Mouse (Mus musculus) forebrain, embryonic 12.5 days (tissue): ENCODE data around the gene Kremen1. TPM values are rescaled to one million over a fixed set of nuclear protein-coding genes. Genes with fewer than 3 reads are reported as not detected.
A peak's percentile ranks its signal among the peaks of the same experiment; 100 is the strongest.

Experiments
- ATAC-seq: fragments of 200-750 bp; cut with Nextera tagmentation; 2 replicates; pipeline ENCODE4 v1.8.0; 2017; ENCODE audit warnings: moderate TSS enrichment; ENCODE audit not compliant: low FRiP score
- H3K27ac ChIP-seq: fragments of 300-500 bp; sonication (generic); 2 replicates; pipeline ENCODE4 v1.5.1; 2016; ENCODE audit warnings: mild to moderate bottlenecking
- H3K27me3 ChIP-seq: fragments of 300-500 bp; sonication (generic); 2 replicates; pipeline ENCODE4 v1.6.1; 2016; ENCODE audit warnings: mild to moderate bottlenecking
- H3K36me3 ChIP-seq: fragments of 300-500 bp; sonication (generic); replicated peaks from 2 replicates; pipeline ENCODE4 v1.6.1; 2016; ENCODE audit warnings: mild to moderate bottlenecking
- H3K4me1 ChIP-seq: fragments of 300-500 bp; sonication (generic); 2 replicates; pipeline ENCODE4 v1.6.1; 2016
- H3K4me2 ChIP-seq: fragments of 300-500 bp; sonication (generic); 2 replicates; pipeline ENCODE4 v1.6.1; 2016; ENCODE audit warnings: mild to moderate bottlenecking, moderate library complexity
- H3K4me3 ChIP-seq: fragments of 300-500 bp; sonication (generic); replicated peaks from 2 replicates; pipeline ENCODE4 v1.5.1; 2016; ENCODE audit warnings: mild to moderate bottlenecking
- H3K9ac ChIP-seq: fragments of 300-500 bp; sonication (generic); 2 replicates; pipeline ENCODE4 v1.6.1; 2016; ENCODE audit warnings: mild to moderate bottlenecking
- H3K9me3 ChIP-seq: fragments of 300-500 bp; sonication (generic); 2 replicates; pipeline ENCODE4 v1.6.1; 2016
- WGBS: fragments of 180-500 bp; shearing (Covaris S2); methylation state at CpG from one replicate; pipeline ENCODE4 v1.1.7; 2016; 5-methylcytosine and 5-hydroxymethylcytosine counted together
- polyA plus RNA-seq: library from polyadenylated mRNA; unstranded; fragments of >200 nt; fragmentation: Nextera tagmentation; extraction: Ambion mirVana; gene quantifications from 2 replicates; pipeline ENCODE4 v1.2.1, GENCODE M21; 2016

Gene Kremen1
- polyA plus RNA-seq, 1 experiment from 2014 or later: 12.0 TPM

DNA sequence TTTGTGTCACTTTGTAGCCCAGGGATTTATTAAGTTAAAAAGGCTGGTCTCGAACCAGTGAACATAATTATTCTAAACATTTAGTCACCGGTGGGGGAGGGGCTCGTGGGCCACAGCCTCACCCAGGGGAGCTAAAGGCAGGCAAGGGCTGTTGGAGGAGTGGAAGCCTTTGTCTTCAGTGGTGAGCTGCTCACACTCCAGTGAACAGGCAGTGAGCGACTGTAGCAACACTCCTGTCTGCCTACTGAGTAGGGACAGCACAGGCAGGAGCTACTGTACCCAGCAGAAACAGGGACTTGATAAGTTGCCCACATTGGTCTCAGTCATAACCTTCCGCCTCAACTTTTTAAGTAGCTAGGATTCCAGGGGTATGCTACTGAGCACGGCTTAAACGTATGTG, 64.8 kb downstream of the Kremen1 start:
- 0 out of 2 replicates have a peak, but pooled peaks cover 8% of the 10 kb centered on the region for H3K4me1 ChIP-seq
- no peak overlapping the region for H3K4me2 ChIP-seq
- H3K9me3 ChIP-seq: no peaks in the 10 kb centered on the region
- H3K9ac ChIP-seq: no peak overlapping the region
- ATAC-seq: no peak
- no peak overlapping the region for H3K27ac ChIP-seq
- no peaks in the 10 kb centered on the region for H3K27me3 ChIP-seq
- 54% methylated on average over 7 of the region's 7 CpGs for WGBS
- peaks cover 7% of the 10 kb centered on the region; the same call in 1 of the 2 replicates for H3K36me3 ChIP-seq
- H3K4me3 ChIP-seq: no peak overlapping the region

DNA sequence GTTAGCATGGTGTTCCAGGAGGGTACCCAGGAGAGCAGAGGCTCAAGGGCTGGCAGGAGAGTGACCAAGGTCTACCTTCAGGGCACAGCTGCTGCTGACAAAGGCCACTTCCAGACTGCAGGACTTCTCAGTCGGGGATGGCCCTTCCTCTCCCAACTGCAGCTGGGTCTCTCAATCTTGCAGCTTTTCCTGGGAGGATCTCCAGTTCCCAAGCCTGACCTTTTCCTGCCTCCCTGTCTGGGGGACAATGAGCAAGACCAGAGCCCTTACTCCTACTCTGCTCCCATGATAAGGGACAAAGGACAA, 67.8 kb downstream of the Kremen1 start:
- no peak for ATAC-seq
- Histone ChIP-seq H3K9ac (no peak overlapping the region), H3K4me3 (no peak overlapping the region), H3K36me3 (peaks cover 7% of the 10 kb centered on the region; the same call in 1 of the 2 replicates), H3K4me2 (no peak overlapping the region), H3K4me1 (peaks cover 12% of the 10 kb centered on the region), H3K27ac (no peak overlapping the region), H3K27me3 (no peaks in the 10 kb centered on the region), H3K9me3 (no peaks in the 10 kb centered on the region)
- WGBS: 59% methylated on average over 1 of the region's 1 CpGs

DNA sequence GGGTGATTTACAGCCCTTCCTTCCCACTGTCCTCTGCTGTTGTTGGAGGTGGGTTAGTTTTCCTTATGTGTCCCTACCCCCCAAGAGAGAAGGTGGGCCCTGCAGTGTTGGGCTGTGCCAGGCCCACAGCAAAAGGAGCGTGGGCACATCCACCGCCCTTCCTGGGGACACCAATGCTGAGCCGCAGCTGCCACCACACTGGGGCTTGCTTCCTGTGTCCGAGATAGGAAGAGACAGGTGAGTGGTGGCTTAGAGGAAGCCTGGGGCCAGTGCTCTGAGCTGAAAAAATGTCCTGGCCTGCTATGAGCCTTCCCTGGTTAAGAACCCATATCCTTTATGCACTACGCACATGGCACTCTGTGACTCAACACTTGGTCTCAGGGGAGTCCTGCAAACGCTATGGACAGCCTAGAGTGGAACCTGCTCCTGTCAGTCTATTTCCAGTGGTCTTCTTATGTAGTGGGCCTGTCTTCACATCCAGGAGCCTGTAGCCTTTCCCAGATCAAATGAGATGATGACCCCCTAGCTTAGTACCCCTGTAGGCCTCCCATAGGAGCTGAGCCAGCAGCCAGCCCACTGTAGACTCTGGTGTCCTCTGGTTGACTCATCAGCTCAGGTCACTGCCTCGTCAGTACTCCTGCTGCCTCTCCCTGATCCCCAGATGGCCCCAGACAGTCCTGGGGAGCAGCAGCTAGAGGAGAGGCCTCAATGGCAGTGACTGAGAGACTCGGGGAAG, 68.3 kb downstream of the Kremen1 start:
- Histone ChIP-seq H3K4me1 (peaks cover 12% of the 10 kb centered on the region), H3K9ac (no peak overlapping the region), H3K4me2 (no peak overlapping the region), H3K4me3 (no peak overlapping the region), H3K36me3 (peaks cover 7% of the 10 kb centered on the region; the same call in 1 of the 2 replicates), H3K27me3 (no peaks in the 10 kb centered on the region), H3K9me3 (no peaks in the 10 kb centered on the region), H3K27ac (no peak overlapping the region)
- 92% methylated on average over 8 of the region's 8 CpGs for WGBS
- no peak for ATAC-seq

GRCm38 (mm10) chr11:5192084-5192516, 69.3 kb downstream of the Kremen1 start:
- no peaks in the 10 kb centered on the region for H3K27me3 ChIP-seq
- H3K36me3 ChIP-seq: peaks cover 7% of the 10 kb centered on the region; the same call in 1 of the 2 replicates
- no peak for ATAC-seq
- H3K4me2 ChIP-seq: no peak overlapping the region
- no peak overlapping the region for H3K9ac ChIP-seq
- H3K4me1 ChIP-seq: peaks cover 12% of the 10 kb centered on the region
- H3K9me3 ChIP-seq: no peaks in the 10 kb centered on the region
- H3K27ac ChIP-seq: no peak overlapping the region
- WGBS: 69% methylated on average over 9 of the region's 9 CpGs
- H3K4me3 ChIP-seq: no peak overlapping the region

GRCm38 (mm10) chr11:5189239-5189933, 72.0 kb downstream of the Kremen1 start:
- Histone ChIP-seq H3K4me2 (no peak overlapping the region), H3K27me3 (no peaks in the 10 kb centered on the region), H3K4me3 (no peak overlapping the region), H3K9me3 (no peaks in the 10 kb centered on the region), H3K9ac (no peak overlapping the region), H3K36me3 (peaks cover 2% of the 10 kb centered on the region; the same call in 1 of the 2 replicates), H3K4me1 (peaks cover 16% of the 10 kb centered on the region), H3K27ac (no peak overlapping the region)
- 67% methylated on average over 9 of the region's 9 CpGs for WGBS
- no peak for ATAC-seq

- Histone ChIP-seq H3K27ac (no peak overlapping the region), H3K4me2 (no peak overlapping the region), H3K27me3 (no peaks in the 10 kb centered on the region), H3K4me3 (no peak overlapping the region), H3K4me1 (peaks cover 23% of the 10 kb centered on the region), H3K9ac (no peak overlapping the region), H3K36me3 (no peaks in the 10 kb centered on the region), H3K9me3 (no peaks in the 10 kb centered on the region)
- no peak for ATAC-seq
- WGBS: 93% methylated on average over 4 of the region's 4 CpGs
Observed at GRCm38 (mm10) chr11:5188170-5188569, 73.2 kb downstream of the Kremen1 start.

DNA sequence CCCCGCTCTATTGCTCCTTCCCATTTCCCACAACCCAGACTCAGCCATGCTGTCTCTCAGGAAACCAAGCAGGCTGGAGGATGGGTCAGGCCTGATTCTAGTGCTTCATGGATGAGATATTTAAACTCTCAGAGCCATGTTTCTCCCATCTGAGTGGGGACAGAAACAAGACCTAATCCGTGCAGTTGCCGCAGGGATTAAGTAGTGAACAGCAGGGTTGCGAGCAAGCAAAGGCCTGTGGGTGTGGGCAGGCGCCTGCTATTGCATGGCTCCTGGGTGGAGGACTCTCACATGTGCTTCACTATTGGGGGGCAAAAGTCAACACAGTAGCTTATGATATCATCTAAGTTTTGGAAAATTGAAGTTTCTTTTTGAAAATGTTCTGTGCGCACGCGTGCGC, 76.5 kb downstream of the Kremen1 start:
- Histone ChIP-seq H3K4me1 (peaks cover 28% of the 10 kb centered on the region), H3K9ac (0 out of 2 replicates have a peak overlapping the region, but pooled peaks have one; percentile 34), H3K36me3 (no peaks in the 10 kb centered on the region), H3K27me3 (no peaks in the 10 kb centered on the region; the same call in 1 of the 2 replicates), H3K4me2 (no peak overlapping the region), H3K9me3 (no peaks in the 10 kb centered on the region), H3K27ac (peak overlapping the region; percentile 54; the same call in 1 of the 2 replicates), H3K4me3 (no peak overlapping the region)
- ATAC-seq: no peak
- 77% methylated on average over 9 of the region's 9 CpGs for WGBS

GRCm38 (mm10) chr11:5184250-5184649, 77.1 kb downstream of the Kremen1 start:
- Histone ChIP-seq H3K4me2 (peak overlapping the region; percentile 4; the same call in 1 of the 2 replicates), H3K9ac (0 out of 2 replicates have a peak overlapping the region, but pooled peaks have one; percentile 34), H3K4me3 (no peak overlapping the region), H3K27me3 (no peaks in the 10 kb centered on the region; the same call in 1 of the 2 replicates), H3K9me3 (no peaks in the 10 kb centered on the region), H3K36me3 (no peaks in the 10 kb centered on the region), H3K27ac (peak overlapping the region; percentile 54), H3K4me1 (peaks cover 22% of the 10 kb centered on the region)
- whole genome bisulfite sequencing: 30% methylated on average over 9 of the region's 9 CpGs
- ATAC-seq: no peak

DNA sequence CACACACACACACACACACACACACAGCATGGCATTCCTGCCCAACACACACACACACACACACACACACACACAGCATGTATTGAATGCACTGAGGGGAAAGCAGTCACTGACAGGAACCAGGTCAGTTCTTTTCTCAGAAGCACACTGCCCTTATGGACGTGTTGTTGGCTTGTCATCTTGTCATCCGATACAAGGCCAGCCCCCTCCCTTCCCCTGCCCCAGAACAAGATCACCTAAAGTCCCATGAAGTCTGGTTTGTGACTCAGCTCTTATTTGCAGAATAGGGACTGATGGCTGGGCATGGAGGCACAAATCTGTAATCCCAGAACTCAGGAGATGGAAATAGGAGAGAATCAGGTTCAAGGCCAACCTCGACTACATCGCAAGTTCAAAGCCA, 78.5 kb downstream of the Kremen1 start:
- Histone ChIP-seq H3K9me3 (no peaks in the 10 kb centered on the region), H3K36me3 (no peaks in the 10 kb centered on the region), H3K4me2 (no peak overlapping the region), H3K27ac (no peak overlapping the region), H3K4me1 (peaks cover 27% of the 10 kb centered on the region), H3K9ac (no peak overlapping the region), H3K4me3 (no peak overlapping the region), H3K27me3 (no peaks in the 10 kb centered on the region; the same call in 1 of the 2 replicates)
- 77% methylated on average over 4 of the region's 4 CpGs for WGBS
- ATAC-seq: no peak

- ATAC-seq: no peak
- Histone ChIP-seq H3K27me3 (no peaks in the 10 kb centered on the region; the same call in none of the 2 replicates), H3K27ac (no peak overlapping the region), H3K4me2 (no peak overlapping the region), H3K9me3 (no peaks in the 10 kb centered on the region), H3K4me1 (peaks cover 27% of the 10 kb centered on the region), H3K4me3 (no peak overlapping the region), H3K36me3 (no peaks in the 10 kb centered on the region), H3K9ac (no peak overlapping the region)
- 23% methylated on average over 13 of the region's 13 CpGs for WGBS
Observed at GRCm38 (mm10) chr11:5181850-5182404, 79.4 kb downstream of the Kremen1 start.

GRCm38 (mm10) chr11:5179391-5179790, 82.0 kb downstream of the Kremen1 start:
- no peak for ATAC-seq
- H3K9me3 ChIP-seq: no peaks in the 10 kb centered on the region
- H3K36me3 ChIP-seq: no peaks in the 10 kb centered on the region
- no peak overlapping the region for H3K4me3 ChIP-seq
- H3K27ac ChIP-seq: no peak overlapping the region
- H3K4me1 ChIP-seq: peaks cover 21% of the 10 kb centered on the region
- no peak overlapping the region for H3K9ac ChIP-seq
- no peaks in the 10 kb centered on the region; the same call in none of the 2 replicates for H3K27me3 ChIP-seq
- 54% methylated on average over 8 of the region's 8 CpGs for WGBS
- H3K4me2 ChIP-seq: no peak overlapping the region

- ATAC-seq: no peak
- no peak overlapping the region for H3K9ac ChIP-seq
- no peak overlapping the region for H3K27ac ChIP-seq
- no peaks in the 10 kb centered on the region for H3K36me3 ChIP-seq
- H3K4me2 ChIP-seq: no peak overlapping the region
- no peak overlapping the region for H3K4me3 ChIP-seq
- no peaks in the 10 kb centered on the region; the same call in none of the 2 replicates for H3K27me3 ChIP-seq
- 84% methylated on average over 12 of the region's 12 CpGs for WGBS
- H3K9me3 ChIP-seq: no peaks in the 10 kb centered on the region
- peaks cover 22% of the 10 kb centered on the region for H3K4me1 ChIP-seq
Observed at GRCm38 (mm10) chr11:5177171-5177570, 84.2 kb downstream of the Kremen1 start.
